Mouse (Mus musculus) thymus, postnatal 36 days (tissue): ENCODE measurements at regions not wholly inside any gene's neighbourhood (a gene's known extent, or its start where the extent isn't known, plus 50 kb on each side); places are given as distances from the start of the nearest gene placed in this dataset.

Experiments
- DNase-seq, 2 experiments: peaks; one replicate each; pipeline ENCODE4 v3.0.0; 2022; ENCODE audit warnings: mixed read lengths in 2 of 2

DNA sequence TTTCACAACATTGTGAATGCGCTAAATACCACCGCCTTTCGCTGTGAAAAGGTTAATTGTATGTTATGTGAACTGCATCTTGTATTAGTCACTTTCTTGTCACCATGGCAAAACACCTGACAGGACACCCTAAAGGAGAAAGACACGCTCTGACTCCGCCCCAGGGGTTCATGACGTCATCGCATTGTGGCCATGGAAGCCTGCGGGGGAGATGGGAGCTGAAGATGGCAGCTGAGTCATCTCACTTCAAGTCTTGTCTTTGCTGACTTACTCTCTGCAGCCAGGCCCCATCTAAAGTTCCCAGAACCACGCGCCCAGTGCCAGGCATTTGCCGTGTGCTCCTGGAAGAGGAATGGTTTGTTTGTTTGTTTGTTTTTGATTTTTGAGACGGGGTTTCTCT lies 57.5 kb upstream of the Ppp2r5c start:
- no peak for DNase-seq

GRCm38 (mm10) chr12:110391464-110391863 lies 55.5 kb upstream of the Ppp2r5c start:
- DNase-seq, result no peak

GRCm38 (mm10) chr12:110393555-110393954 lies 53.4 kb upstream of the Ppp2r5c start:
- DNase-seq, result no peak
